ENCODE assay signal across 9 mouse cellular contexts in genomic region chr3:58784219-58785092, GRCm38 (mm10). TPM values are rescaled to one million over a fixed set of nuclear protein-coding genes. Genes with fewer than 3 reads are reported as not detected.
A peak's percentile ranks its signal among the peaks of the same experiment; 100 is the strongest.
DNase-seq lines count a peak whose midpoint lies in the region; ATAC-seq and TF ChIP-seq lines count a peak whose summit lies in the region.
"Had no signal": no experiment of that assay in that cellular context is flagged by ENCODE, and none has a peak within 500 bp of the region (broad histone marks: within the 10 kb centered on the region; RNA-seq: fewer than 3 reads in every experiment).

No protein-coding gene starts in this region.

- no peak for TF ChIP-seq POLR2A in CH12.LX (IDR thresholded peaks at IDR 0.05; ENCODE audit: low read depth, low read length)

- dilution Hi-C loops in CH12.LX (cut with MboI; ENCODE audit: extremely low pct_ligation_motif_present, extremely low pct_unique_long_range_greater_than_20kb, low sequenced_read_pairs), result no loop called here

- no peak overlapping the region for H3K4me3 ChIP-seq in CH12.LX (replicated peaks in 1 of 3; ENCODE audit: low read depth in 2 of 3, low read length in 2 of 3, poor library complexity in 1 of 3)
- H3K4me3 ChIP-seq in hindbrain, postnatal 0 days (ENCODE audit: low read length), result no peak overlapping the region
- H3K4me3 ChIP-seq in midbrain, postnatal 0 days (ENCODE audit: low read depth, low read length), result no peak overlapping the region
- H3K4me3 ChIP-seq: embryonic facial prominence, embryonic 13.5 days had no signal

- H3K9ac ChIP-seq in CH12.LX (ENCODE audit: insufficient read depth, low read depth), result no peak overlapping the region
- no peak overlapping the region for H3K9ac ChIP-seq in hindbrain, postnatal 0 days (replicated peaks; ENCODE audit: low read length)
- H3K9ac ChIP-seq in midbrain, postnatal 0 days (replicated peaks; ENCODE audit: low read length, poor library complexity, severe bottlenecking), result no peak overlapping the region
- H3K9ac ChIP-seq: embryonic facial prominence, embryonic 13.5 days had no signal

- H3K36me3 ChIP-seq in CH12.LX (replicated peaks in 1 of 2; ENCODE audit: control insufficient read depth in 1 of 2, insufficient read depth in 1 of 2, low read length in 1 of 2), result no peaks in the 10 kb centered on the region
- no peaks in the 10 kb centered on the region for H3K36me3 ChIP-seq in hindbrain, postnatal 0 days (ENCODE audit: insufficient read depth, low read length)
- H3K36me3 ChIP-seq in midbrain, postnatal 0 days (ENCODE audit: insufficient read depth, low read length), result no peaks in the 10 kb centered on the region
- H3K36me3 ChIP-seq: embryonic facial prominence, embryonic 13.5 days had no signal

- H3K9me3 ChIP-seq in CH12.LX (replicated peaks; ENCODE audit: low read length), result no peaks in the 10 kb centered on the region
- no peaks in the 10 kb centered on the region for H3K9me3 ChIP-seq in hindbrain, postnatal 0 days (ENCODE audit: low read length)
- no peaks in the 10 kb centered on the region for H3K9me3 ChIP-seq in midbrain, postnatal 0 days (ENCODE audit: low read length)
- H3K9me3 ChIP-seq: embryonic facial prominence, embryonic 13.5 days had no signal

- H3K79me2 ChIP-seq in CH12.LX (replicated peaks; ENCODE audit: control insufficient read depth, extremely low read depth, insufficient read depth, poor library complexity, severe bottlenecking), result no peaks in the 10 kb centered on the region

- TF ChIP-seq EP300 in CH12.LX (IDR thresholded peaks at IDR 0.05; ENCODE audit: low read length), result no peak

- DNase-seq in layer of hippocampus, adult 11-12 months (ENCODE audit: low spot score), result peak; percentile 29
- DNase-seq in layer of hippocampus, adult 9-11 months, result no peak
- peak; percentile 44 for DNase-seq in CH12.LX (ENCODE audit: extremely low read depth)
- DNase-seq in T-cell, adult 2 months (ENCODE audit: low spot score), result peak; percentile 14
- peak; percentile 76 for DNase-seq in hindbrain, postnatal 0 days (ENCODE audit: low spot score)
- DNase-seq in midbrain, postnatal 0 days (ENCODE audit: low spot score), result peak; percentile 67
- no peak for DNase-seq in yolk sac, embryonic 10.5 days (ENCODE audit: low spot score)

- TF ChIP-seq RAD21 in CH12.LX (IDR thresholded peaks at IDR 0.05; ENCODE audit: low read depth, low read length), result peak; percentile 96

- 0 out of 2 replicates have a peak overlapping the region, but pooled peaks have one; percentile 24 for H3K4me2 ChIP-seq in CH12.LX (ENCODE audit: insufficient read depth, low read depth, poor library complexity, severe bottlenecking)
- H3K4me2 ChIP-seq in hindbrain, postnatal 0 days (ENCODE audit: low read depth, low read length), result no peak overlapping the region
- no peak overlapping the region for H3K4me2 ChIP-seq in midbrain, postnatal 0 days (ENCODE audit: low read depth, low read length, poor library complexity, severe bottlenecking)
- H3K4me2 ChIP-seq: embryonic facial prominence, embryonic 13.5 days had no signal

- ATAC-seq in hindbrain, postnatal 0 days, result peak; percentile 25; the same call in 1 of the 2 replicates
- peak; percentile 45 for ATAC-seq in midbrain, postnatal 0 days (ENCODE audit: low FRiP score)

- in situ Hi-C loops in CH12.LX (cut with MboI; ENCODE audit: low pct_ligation_motif_present, low pct_unique_long_range_greater_than_20kb, low sequenced_read_pairs), result loop anchor here (5.0 to 25.0 kb wide), 4 partner anchors 62 to 622 kb away; no protein-coding TSS in a partner anchor

- H3K27ac ChIP-seq in CH12.LX (ENCODE audit: insufficient read depth, low read depth), result no peak overlapping the region
- H3K27ac ChIP-seq in hindbrain, postnatal 0 days, result no peak overlapping the region
- H3K27ac ChIP-seq in midbrain, postnatal 0 days (ENCODE audit: low read depth, low read length), result no peak overlapping the region
- H3K27ac ChIP-seq: embryonic facial prominence, embryonic 13.5 days had no signal

- peak; percentile 19 to 91; a peak in 3 of 4 replicates for TF ChIP-seq CTCF in CH12.LX (conservative IDR thresholded peaks at IDR 0.05 in 1 of 2, IDR thresholded peaks at IDR 0.05 in 1 of 2; ENCODE audit: low read depth in 2 of 2, low read length in 2 of 2)
- peak; percentile 76 for TF ChIP-seq CTCF in hindbrain, postnatal 0 days (IDR thresholded peaks at IDR 0.05; ENCODE audit: low read depth)
- peak; percentile 84 for TF ChIP-seq CTCF in midbrain, postnatal 0 days (IDR thresholded peaks at IDR 0.05)

- H3K4me1 ChIP-seq in CH12.LX (ENCODE audit: control insufficient read depth in 1 of 2, insufficient read depth in 2 of 2), result peaks cover 12 to 15% of the 10 kb centered on the region in 2 experiments
- no peaks in the 10 kb centered on the region for H3K4me1 ChIP-seq in hindbrain, postnatal 0 days (ENCODE audit: insufficient read depth, low read length)
- no peaks in the 10 kb centered on the region for H3K4me1 ChIP-seq in midbrain, postnatal 0 days (ENCODE audit: insufficient read depth, low read length)

- H3K27me3 ChIP-seq in CH12.LX (replicated peaks), result no peaks in the 10 kb centered on the region
- no peaks in the 10 kb centered on the region for H3K27me3 ChIP-seq in hindbrain, postnatal 0 days (ENCODE audit: insufficient read depth, low read length)
- H3K27me3 ChIP-seq in midbrain, postnatal 0 days (ENCODE audit: insufficient read depth, low read length), result no peaks in the 10 kb centered on the region

- 37% methylated on average over 8 of the region's 8 CpGs for WGBS in hindbrain, postnatal 0 days
- WGBS in midbrain, postnatal 0 days, result 33% methylated on average over 8 of the region's 8 CpGs

TF ChIP-seq in CH12.LX, 34 proteins besides CTCF, POLR2A, EP300 and RAD21:
- TF ChIP-seq JUND (conservative IDR thresholded peaks at IDR 0.05; ENCODE audit: low read depth, low read length) (peak; percentile 41; the same call in 1 of the 2 replicates), USF1 (IDR thresholded peaks at IDR 0.05; ENCODE audit: low read depth, low read length) (no peak), KAT2A (IDR thresholded peaks at IDR 0.05; ENCODE audit: insufficient replicate concordance, low read length) (no peak), NRF1 (IDR thresholded peaks at IDR 0.05; ENCODE audit: low read depth, low read length) (no peak), IRF4 (IDR thresholded peaks at IDR 0.05; ENCODE audit: low read depth, low read length) (0 out of 2 replicates have a peak, but pooled peaks have one; percentile 30), MAZ (IDR thresholded peaks at IDR 0.05; ENCODE audit: low read depth, low read length) (no peak), POLR2AphosphoS2 (IDR thresholded peaks at IDR 0.05; ENCODE audit: low read depth, low read length) (no peak), ZNF384 (IDR thresholded peaks at IDR 0.05; ENCODE audit: low read depth, low read length) (peak; percentile 38; the same call in 1 of the 2 replicates), E2F4 (IDR thresholded peaks at IDR 0.05; ENCODE audit: insufficient replicate concordance, low read depth, low read length) (0 out of 2 replicates have a peak, but pooled peaks have one; percentile 35), HCFC1 (IDR thresholded peaks at IDR 0.05; ENCODE audit: low read depth, low read length) (no peak), CHD1 (IDR thresholded peaks at IDR 0.05; ENCODE audit: low read depth, low read length) (no peak), GABPA (IDR thresholded peaks at IDR 0.05; ENCODE audit: insufficient replicate concordance, low read depth, low read length) (no peak), UBTF (IDR thresholded peaks at IDR 0.05; ENCODE audit: low read depth, low read length) (no peak), ELF1 (IDR thresholded peaks at IDR 0.05; ENCODE audit: low read depth, low read length) (no peak), SMC3 (IDR thresholded peaks at IDR 0.05; ENCODE audit: low read depth, low read length) (peak; percentile 94), PAX5 (IDR thresholded peaks at IDR 0.05; ENCODE audit: low read length) (no peak), MYC (IDR thresholded peaks at IDR 0.05; ENCODE audit: low read depth, low read length) (peak; percentile 56; the same call in 1 of the 2 replicates), NELFE (IDR thresholded peaks at IDR 0.05; ENCODE audit: low read depth, low read length) (no peak), USF2 (conservative IDR thresholded peaks at IDR 0.05; ENCODE audit: low read depth, low read length) (no peak), BHLHE40 (IDR thresholded peaks at IDR 0.05; ENCODE audit: low read depth, low read length) (no peak), ZC3H11A (IDR thresholded peaks at IDR 0.05; ENCODE audit: low read depth, low read length) (peak; percentile 86)
TF ChIP-seq in CH12.LX: peak in this region for 7.

RNA-seq across cellular contexts. Expression of gene Mindy4b-ps, which starts 37.7 kb away (rescaled TPM):
- total RNA-seq in CH12.LX (2012; rRNA removed) (not detected in 2 replicates), CH12.LX (2014; rRNA removed) (not detected in 2 replicates)
- polyA plus RNA-seq in CH12.LX (2012; ENCODE audit: insufficient read length, low read depth), result not detected in 2 replicates
- not detected in 2 replicates for total RNA-seq in hindbrain, postnatal 0 days (2014; rRNA removed)
- 0.09 TPM in 1 of 2 replicates, not detected in the other for polyA plus RNA-seq in hindbrain, postnatal 0 days (2015; fragmentation: Nextera tagmentation; extraction: Ambion mirVana)
- total RNA-seq in midbrain, postnatal 0 days (2014; rRNA removed), result 0.24 TPM in 1 of 2 replicates, not detected in the other
- 0.11 and 0.52 TPM in 2 replicates for polyA plus RNA-seq in midbrain, postnatal 0 days (2015; fragmentation: Nextera tagmentation; extraction: Ambion mirVana)
- polyA plus RNA-seq: embryonic facial prominence, embryonic 13.5 days; small intestine, adult 2 months had no signal

Comparison
In these comparisons a context has a peak if more than half of its experiments do, and no peak if none do; other contexts are left out.
1. DNase-seq: peak in layer of hippocampus, adult 11-12 months (single experiment), CH12.LX (single experiment), T-cell, adult 2 months (single experiment), hindbrain, postnatal 0 days (single experiment) and midbrain, postnatal 0 days (single experiment); none in layer of hippocampus, adult 9-11 months (single experiment) and yolk sac, embryonic 10.5 days (single experiment).
2. Peak in every context shown above with its lines, with median percentiles within 50 percentile points of each other: CTCF ChIP-seq.